Mouse (Mus musculus) bone marrow, adult 2 months (tissue): ENCODE measurements around the gene Esp4. TPM values are rescaled to one million over a fixed set of nuclear protein-coding genes. Genes with fewer than 3 reads are reported as not detected.
"Not testable (repeated sequence)": the region's sequence is repeated elsewhere in the genome, so short reads cannot be mapped to it uniquely, and the experiment has no call there.

Experiments used
- H3K27ac ChIP-seq: fragments of 200-500 bp; 2 replicates; pipeline ENCODE4 v1.5.1; 2012; ENCODE audit warnings: low read depth, mild to moderate bottlenecking, control low read depth, inconsistent platforms, low read length; ENCODE audit not compliant: control insufficient read depth, poor library complexity, insufficient read depth
- H3K4me1 ChIP-seq: fragments of 200-500 bp; 2 replicates; pipeline ENCODE4 v1.6.1; 2011; ENCODE audit warnings: low read length; ENCODE audit not compliant: control insufficient read depth, insufficient read depth
- H3K4me3 ChIP-seq: fragments of 200-500 bp; replicated peaks from 2 replicates; pipeline ENCODE3; 2011; ENCODE audit warnings: mild to moderate bottlenecking, low read depth, low read length, control low read depth; ENCODE audit not compliant: control insufficient read depth
- CTCF ChIP-seq: fragments of 200-500 bp; IDR thresholded peaks from 2 replicates; pipeline ENCODE4 v1.5.1; 2011; ENCODE audit warnings: low read length, control low read depth; ENCODE audit not compliant: control insufficient read depth, insufficient read depth
- POLR2A ChIP-seq: fragments of 200-500 bp; IDR thresholded peaks from 2 replicates; pipeline ENCODE4 v1.6.1; 2011; ENCODE audit warnings: low read depth, mild to moderate bottlenecking, control low read depth, low read length, borderline replicate concordance; ENCODE audit not compliant: control insufficient read depth
- WGBS: fragments of 180-500 bp; shearing (Covaris S2); methylation state at CpG from one replicate; pipeline ENCODE4 v1.1.7; 2018; 5-methylcytosine and 5-hydroxymethylcytosine counted together
- polyA plus RNA-seq: library from polyadenylated mRNA; stranded (reverse); fragments of >200 nt; gene quantifications from 2 replicates; pipeline ENCODE4 v1.2.4, GENCODE M21; 2011; ENCODE audit warnings: low replicate concordance; ENCODE audit not compliant: missing spikeins, insufficient read depth, insufficient read length

Gene Esp4
- polyA plus RNA-seq: not detected in 2 replicates

DNA sequence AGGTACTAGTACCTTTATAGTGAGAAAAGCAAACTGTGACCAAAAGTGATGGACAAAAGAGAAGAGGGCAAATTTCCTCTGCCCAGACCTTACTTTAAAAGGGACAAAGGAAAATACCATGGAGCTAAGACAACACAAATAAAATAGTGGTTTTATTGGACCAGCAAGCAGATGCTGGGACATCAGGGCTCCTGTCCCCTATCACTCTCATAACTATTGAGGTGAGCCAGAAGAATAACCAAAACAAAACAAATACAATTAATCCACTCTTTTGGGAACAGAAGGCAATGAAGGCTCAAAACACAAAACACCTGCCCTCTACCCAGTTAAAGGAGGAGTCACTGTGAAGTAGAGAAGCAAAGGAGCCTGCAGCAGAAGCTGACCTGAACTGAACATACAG lies at the start of gene Esp4:
Gene Esp4, plus strand, starts transcription at position 301 of the 400 bp plus-strand sequence.
- no peak for TF ChIP-seq POLR2A
- no peak for TF ChIP-seq CTCF
- no peaks in the 10 kb centered on the region for H3K4me1 ChIP-seq
- no peak within 1 kb of the TSS for H3K27ac ChIP-seq
- H3K4me3 ChIP-seq: no peak within 1 kb of the TSS

GRCm38 (mm10) chr17:40553470-40553869 lies 44.9 kb upstream of the Esp4 start:
- WGBS: 79% methylated on average over 1 of the region's 1 CpGs
- Histone ChIP-seq H3K27ac (no peak overlapping the region), H3K4me1 (no peaks in the 10 kb centered on the region), H3K4me3 (no peak overlapping the region)
- TF ChIP-seq POLR2A: no peak
- TF ChIP-seq CTCF: no peak

- WGBS: 78% methylated on average over 5 of the region's 5 CpGs
- H3K4me1 ChIP-seq: no peaks in the 10 kb centered on the region
- H3K27ac ChIP-seq: no peak within 1 kb of the TSS
- H3K4me3 ChIP-seq: no peak within 1 kb of the TSS
- no peak for TF ChIP-seq POLR2A
- TF ChIP-seq CTCF: no peak
Observed at GRCm38 (mm10) chr17:40561207-40561606, 37.2 kb upstream of the Esp4 start, which contains the start of gene Esp6. Gene Esp6 (plus strand): TSS chr17:40561507.

- not testable (repeated sequence) for H3K4me1 ChIP-seq, H3K4me3 ChIP-seq
- 69% methylated on average over 6 of the region's 6 CpGs for WGBS
Observed at GRCm38 (mm10) chr17:40583906-40584305, 14.5 kb upstream of the Esp4 start.

GRCm38 (mm10) chr17:40591297-40591696 lies 7.1 kb upstream of the Esp4 start:
- TF ChIP-seq POLR2A (no peak), CTCF (no peak)
- H3K27ac ChIP-seq: no peak overlapping the region
- no peak overlapping the region for H3K4me3 ChIP-seq
- no peaks in the 10 kb centered on the region for H3K4me1 ChIP-seq

More at GRCm38 (mm10) chr17:40583906-40584305, 14.5 kb upstream of the Esp4 start:
- H3K27ac ChIP-seq: not testable (repeated sequence)

GRCm38 (mm10) chr17:40631775-40632174 lies 33.4 kb downstream of the Esp4 start, which contains the start of gene Esp3:
Gene Esp3 (plus strand): TSS chr17:40632075.
- not testable (repeated sequence) for H3K4me3 ChIP-seq, H3K4me1 ChIP-seq
- WGBS: 82% methylated on average over 1 of the region's 1 CpGs

More at GRCm38 (mm10) chr17:40631775-40632174, 33.4 kb downstream of the Esp4 start, which contains the start of gene Esp3:
- not testable (repeated sequence) for H3K27ac ChIP-seq

Other genes with a start within 250 kb of the Esp4 start
- gene Esp8, start 78.6 kb upstream of the Esp4 start, polyA plus RNA-seq: not detected in 2 replicates
- not detected in 2 replicates for gene Esp6, start 37.1 kb upstream of the Esp4 start, polyA plus RNA-seq
- gene Esp3, start 33.5 kb downstream of the Esp4 start, polyA plus RNA-seq: not detected in 2 replicates
- gene Esp1, start 128.5 kb downstream of the Esp4 start, polyA plus RNA-seq: not detected in 2 replicates
- 3.0 TPM in 1 of 2 replicates, not detected in the other for gene Crisp2, start 208.4 kb downstream of the Esp4 start, polyA plus RNA-seq
- 37.6 and 108 TPM in 2 replicates for gene Rhag, start 212.5 kb downstream of the Esp4 start, polyA plus RNA-seq